Mouse (Mus musculus): ENCODE results near the gene Crip1. TPM values are rescaled to one million over a fixed set of nuclear protein-coding genes. Genes with fewer than 3 reads are reported as not detected.

Crip1 gene
- polyA plus RNA-seq, 1 experiment from 2014 or later, result 685 TPM

DNA sequence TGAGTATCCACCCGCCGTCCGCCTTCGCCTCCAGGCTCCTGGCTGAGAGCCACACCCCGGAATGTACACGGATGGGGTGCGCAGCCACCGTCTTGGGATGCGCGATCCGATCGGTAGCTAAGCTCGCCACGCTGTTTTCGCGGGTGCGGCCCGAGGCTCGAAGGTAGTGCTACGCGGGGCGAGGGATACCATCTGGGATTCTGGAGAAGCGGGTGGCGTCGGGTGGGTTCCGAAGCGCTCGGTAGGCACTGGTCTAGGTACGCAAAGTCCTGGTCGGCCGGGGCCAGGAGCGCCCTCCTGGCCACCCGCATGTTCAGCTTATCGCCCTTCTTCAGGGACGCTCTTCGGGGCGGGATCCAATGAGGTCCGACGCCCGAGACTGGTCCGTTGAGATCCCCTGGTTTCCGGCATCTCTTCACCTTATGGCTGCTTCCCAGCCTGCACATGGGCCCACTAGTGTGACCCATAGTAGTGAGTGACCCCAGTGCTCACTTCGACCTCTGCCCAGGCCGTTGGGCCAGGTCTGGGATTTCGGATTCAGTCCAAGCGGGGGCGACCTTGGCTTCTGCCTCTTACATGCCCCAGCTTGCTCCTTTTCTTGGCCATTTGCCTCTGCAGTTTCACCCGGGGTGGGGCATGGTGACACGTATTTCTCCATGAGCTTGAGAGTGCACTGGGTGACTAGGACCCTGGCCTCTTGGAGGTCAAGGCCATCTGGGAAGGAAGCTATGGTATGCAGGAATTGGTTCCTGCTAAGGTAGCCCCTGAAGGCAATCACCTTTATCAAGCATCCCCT lies 5.3 kb upstream of the Crip1 start:
- Histone ChIP-seq H3K27me3 (no peaks in the 10 kb centered on the region), H3K4me2 (peak overlapping the region; percentile 78), H3K9me3 (replicated peaks) (no peaks in the 10 kb centered on the region), H3K27ac (peak overlapping the region; percentile 96), H3K4me1 (replicated peaks) (peaks cover 74% of the 10 kb centered on the region), H3K4me3 (peak overlapping the region; percentile 67), H3K36me3 (peaks cover 39% of the 10 kb centered on the region), H3K9ac (peak overlapping the region; percentile 73)
- 2% methylated on average over 49 of the region's 49 CpGs for whole genome bisulfite sequencing
- ATAC-seq (replicated peaks; ENCODE audit: insufficient number of reproducible peaks, insufficient read depth, low FRiP score, low read depth), result no peak

- Histone ChIP-seq H3K36me3 (peaks cover 35% of the 10 kb centered on the region), H3K9me3 (replicated peaks) (no peaks in the 10 kb centered on the region), H3K9ac (peak overlapping the region; percentile 73), H3K4me1 (replicated peaks) (peaks cover 74% of the 10 kb centered on the region), H3K4me2 (peak overlapping the region; percentile 78), H3K27me3 (no peaks in the 10 kb centered on the region), H3K27ac (peak overlapping the region; percentile 96), H3K4me3 (peak overlapping the region; percentile 67)
- ATAC-seq (replicated peaks; ENCODE audit: insufficient number of reproducible peaks, insufficient read depth, low FRiP score, low read depth), result no peak
- 17% methylated on average over 8 of the region's 8 CpGs for WGBS
These were observed 4.6 kb upstream of the Crip1 start for GRCm38 (mm10) chr12:113141531-113141973.

- peak overlapping the region; percentile 78 for H3K4me2 ChIP-seq
- peak overlapping the region; percentile 96 for H3K27ac ChIP-seq
- H3K4me1 ChIP-seq (replicated peaks), result peaks cover 74% of the 10 kb centered on the region
- H3K9ac ChIP-seq, result peak overlapping the region; percentile 73
- 6% methylated on average over 15 of the region's 15 CpGs for WGBS
- no peaks in the 10 kb centered on the region for H3K27me3 ChIP-seq
- H3K4me3 ChIP-seq, result peak overlapping the region; percentile 67
- peak; percentile 58 for ATAC-seq (replicated peaks; ENCODE audit: insufficient number of reproducible peaks, insufficient read depth, low FRiP score, low read depth)
- peaks cover 27% of the 10 kb centered on the region for H3K36me3 ChIP-seq
- H3K9me3 ChIP-seq (replicated peaks), result no peaks in the 10 kb centered on the region
These were observed 3.8 kb upstream of the Crip1 start for GRCm38 (mm10) chr12:113142021-113142975.

DNA sequence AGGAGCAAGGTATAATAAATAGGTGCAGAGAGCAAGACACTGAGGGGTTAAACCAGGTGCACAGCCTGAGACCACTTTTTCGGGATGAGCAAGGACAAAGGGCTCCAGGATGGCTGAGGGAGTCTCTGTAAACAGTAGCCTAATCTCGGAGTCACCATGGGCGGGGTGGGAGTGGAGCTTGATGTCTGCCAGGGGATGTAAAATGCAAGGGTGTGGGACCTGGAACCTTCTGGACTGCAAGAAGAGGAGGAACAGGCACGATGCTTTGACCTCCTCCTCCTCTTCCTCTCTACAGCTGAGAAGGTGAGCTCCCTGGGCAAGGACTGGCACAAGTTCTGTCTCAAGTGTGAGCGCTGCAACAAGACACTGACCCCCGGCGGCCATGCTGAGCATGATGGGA lies 3.0 kb upstream of the Crip1 start:
- Histone ChIP-seq H3K9ac (peak overlapping the region; percentile 73), H3K27me3 (no peaks in the 10 kb centered on the region), H3K27ac (peak overlapping the region; percentile 96), H3K4me2 (peak overlapping the region; percentile 78), H3K36me3 (peaks cover 26% of the 10 kb centered on the region), H3K4me3 (peak overlapping the region; percentile 67), H3K4me1 (replicated peaks) (peaks cover 76% of the 10 kb centered on the region), H3K9me3 (replicated peaks) (no peaks in the 10 kb centered on the region)
- WGBS, result 35% methylated on average over 7 of the region's 7 CpGs
- no peak for ATAC-seq (replicated peaks; ENCODE audit: insufficient number of reproducible peaks, insufficient read depth, low FRiP score, low read depth)

GRCm38 (mm10) chr12:113144001-113144756 lies 1.9 kb upstream of the Crip1 start:
- H3K4me2 ChIP-seq, result peak overlapping the region; percentile 78
- H3K27me3 ChIP-seq, result no peaks in the 10 kb centered on the region
- ATAC-seq (replicated peaks; ENCODE audit: insufficient number of reproducible peaks, insufficient read depth, low FRiP score, low read depth), result no peak
- H3K27ac ChIP-seq, result peak overlapping the region; percentile 96
- peaks cover 76% of the 10 kb centered on the region for H3K4me1 ChIP-seq (replicated peaks)
- peaks cover 26% of the 10 kb centered on the region for H3K36me3 ChIP-seq
- H3K4me3 ChIP-seq, result peak overlapping the region; percentile 67
- WGBS, result 68% methylated on average over 20 of the region's 20 CpGs
- H3K9me3 ChIP-seq (replicated peaks), result no peaks in the 10 kb centered on the region
- H3K9ac ChIP-seq, result peak overlapping the region; percentile 73

DNA sequence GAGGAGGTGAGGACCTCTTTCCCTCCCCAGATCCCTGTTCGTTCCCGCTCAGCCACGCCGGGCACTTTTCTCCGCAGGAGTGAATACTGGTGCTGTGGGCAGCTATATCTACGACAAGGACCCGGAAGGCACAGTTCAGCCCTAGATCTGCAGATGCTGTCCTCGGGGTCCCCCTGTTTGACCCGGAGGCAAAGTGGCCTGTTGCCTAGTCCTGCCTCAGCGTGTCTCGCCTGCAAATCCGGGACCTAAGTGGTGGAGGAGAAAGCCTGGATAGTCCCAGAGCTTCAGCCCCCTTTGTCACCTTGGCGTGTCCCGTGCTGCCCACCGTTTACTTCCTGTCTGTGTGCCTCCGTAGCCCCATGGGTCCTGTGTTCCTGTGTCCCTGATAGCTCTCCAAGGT lies 1.2 kb upstream of the Crip1 start:
- H3K9me3 ChIP-seq (replicated peaks), result no peaks in the 10 kb centered on the region
- peak overlapping the region; percentile 73 for H3K9ac ChIP-seq
- H3K36me3 ChIP-seq, result peaks cover 26% of the 10 kb centered on the region
- H3K4me3 ChIP-seq, result peak overlapping the region; percentile 67
- ATAC-seq (replicated peaks; ENCODE audit: insufficient number of reproducible peaks, insufficient read depth, low FRiP score, low read depth), result no peak
- H3K27ac ChIP-seq, result peak overlapping the region; percentile 96
- peak overlapping the region; percentile 78 for H3K4me2 ChIP-seq
- WGBS, result 87% methylated on average over 16 of the region's 16 CpGs
- no peaks in the 10 kb centered on the region for H3K27me3 ChIP-seq
- H3K4me1 ChIP-seq (replicated peaks), result peaks cover 74% of the 10 kb centered on the region

GRCm38 (mm10) chr12:113145591-113145990 lies 525 bp upstream of the Crip1 start:
- Histone ChIP-seq H3K9ac (no peak overlapping the region), H3K9me3 (replicated peaks) (no peaks in the 10 kb centered on the region), H3K27me3 (no peaks in the 10 kb centered on the region), H3K4me1 (replicated peaks) (peaks cover 79% of the 10 kb centered on the region), H3K4me3 (no peak overlapping the region), H3K27ac (peak overlapping the region; percentile 96; the same call in 1 of the 2 replicates), H3K4me2 (peak overlapping the region; percentile 55; the same call in 1 of the 2 replicates), H3K36me3 (peaks cover 26% of the 10 kb centered on the region)
- 81% methylated on average over 5 of the region's 5 CpGs for WGBS
- ATAC-seq (replicated peaks; ENCODE audit: insufficient number of reproducible peaks, insufficient read depth, low FRiP score, low read depth), result no peak

DNA sequence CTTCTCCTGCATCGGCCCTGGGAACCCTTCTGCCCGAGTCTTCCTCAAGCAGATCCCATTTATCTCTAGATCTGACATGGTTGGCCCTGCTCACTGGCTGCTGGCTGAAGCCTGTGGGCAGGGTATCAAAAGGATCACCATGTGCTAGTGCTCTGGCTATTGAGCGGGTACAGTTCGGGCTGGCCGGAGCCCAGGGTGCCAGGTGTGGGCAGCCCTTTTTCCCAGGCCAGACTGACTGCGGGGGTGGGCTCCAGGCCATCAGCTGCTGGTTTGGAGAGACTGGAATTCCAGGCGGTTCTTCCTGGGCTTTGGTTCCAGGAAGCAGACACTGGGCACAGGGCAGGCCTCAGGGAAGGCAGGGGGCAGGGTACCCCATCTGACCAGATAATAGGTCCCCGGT lies 1.4 kb downstream of the Crip1 start:
- H3K27ac ChIP-seq, result peak overlapping the region; percentile 96
- peaks cover 26% of the 10 kb centered on the region for H3K36me3 ChIP-seq
- H3K4me1 ChIP-seq (replicated peaks), result peaks cover 94% of the 10 kb centered on the region
- H3K4me3 ChIP-seq, result no peak overlapping the region
- no peaks in the 10 kb centered on the region for H3K27me3 ChIP-seq
- H3K9ac ChIP-seq, result no peak overlapping the region
- no peak for ATAC-seq (replicated peaks; ENCODE audit: insufficient number of reproducible peaks, insufficient read depth, low FRiP score, low read depth)
- no peak overlapping the region for H3K4me2 ChIP-seq
- H3K9me3 ChIP-seq (replicated peaks), result no peaks in the 10 kb centered on the region
- WGBS, result 66% methylated on average over 8 of the region's 8 CpGs

DNA sequence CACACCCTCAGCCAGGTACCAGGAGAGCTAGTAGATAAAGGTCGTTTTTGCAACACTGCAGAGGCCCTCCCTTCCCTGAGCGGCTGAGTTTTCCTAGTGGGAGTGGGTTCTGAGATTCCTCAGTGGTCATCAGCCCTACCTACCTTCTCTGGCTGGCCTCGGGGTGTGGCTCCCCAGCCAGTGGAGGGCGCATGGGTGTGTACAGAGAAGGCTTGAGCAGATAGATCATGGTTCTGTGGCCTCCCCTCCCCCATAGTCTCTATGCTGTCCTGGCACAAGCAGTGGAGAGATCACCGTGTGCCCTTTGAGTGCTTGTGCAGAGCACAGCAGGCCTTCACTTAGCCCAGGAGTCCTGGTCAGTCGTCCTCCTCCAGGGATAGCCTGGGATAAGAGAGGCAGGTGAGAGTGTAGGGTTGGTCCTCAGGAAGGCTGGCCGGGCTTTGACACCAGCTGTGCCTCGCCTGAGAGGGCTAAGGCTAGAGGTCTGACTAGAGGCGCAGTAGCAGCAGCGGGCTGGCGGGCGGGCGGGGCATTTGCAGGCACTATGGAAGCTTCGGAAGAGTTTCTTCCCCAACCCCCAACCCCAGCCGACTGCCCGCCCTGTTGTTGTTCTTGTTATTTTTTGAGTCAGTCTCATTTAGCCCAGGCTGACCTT lies 2.4 kb downstream of the Crip1 start:
- H3K27ac ChIP-seq, result peak overlapping the region; percentile 96; the same call in 1 of the 2 replicates

GRCm38 (mm10) chr12:113149341-113149740 lies 3.2 kb downstream of the Crip1 start:
- H3K4me2 ChIP-seq, result no peak overlapping the region
- no peak overlapping the region for H3K27ac ChIP-seq
- no peak overlapping the region for H3K4me3 ChIP-seq
- WGBS, result 63% methylated on average over 4 of the region's 4 CpGs
- no peak overlapping the region for H3K9ac ChIP-seq
- ATAC-seq (replicated peaks; ENCODE audit: insufficient number of reproducible peaks, insufficient read depth, low FRiP score, low read depth), result no peak
- no peaks in the 10 kb centered on the region for H3K27me3 ChIP-seq
- H3K36me3 ChIP-seq, result peaks cover 15% of the 10 kb centered on the region
- peaks cover 87% of the 10 kb centered on the region for H3K4me1 ChIP-seq (replicated peaks)
- H3K9me3 ChIP-seq (replicated peaks), result no peaks in the 10 kb centered on the region

More for the DNA sequence above, 2.4 kb downstream of the Crip1 start:
- H3K9ac ChIP-seq, result no peak overlapping the region
- 42% methylated on average over 16 of the region's 16 CpGs for WGBS
- no peaks in the 10 kb centered on the region for H3K9me3 ChIP-seq (replicated peaks)
- H3K4me2 ChIP-seq, result no peak overlapping the region
- ATAC-seq (replicated peaks; ENCODE audit: insufficient number of reproducible peaks, insufficient read depth, low FRiP score, low read depth), result no peak
- H3K27me3 ChIP-seq, result no peaks in the 10 kb centered on the region
- peaks cover 23% of the 10 kb centered on the region for H3K36me3 ChIP-seq
- no peak overlapping the region for H3K4me3 ChIP-seq
- peaks cover 95% of the 10 kb centered on the region for H3K4me1 ChIP-seq (replicated peaks)
